Mouse (Mus musculus) kidney, embryonic 16.5 days (tissue): ENCODE measurements around the gene Itpk1. TPM values are rescaled to one million over a fixed set of nuclear protein-coding genes. Genes with fewer than 3 reads are reported as not detected.
A peak's percentile ranks its signal among the peaks of the same experiment; 100 is the strongest.

Source experiments
- ATAC-seq: fragments of 200-750 bp; cut with Nextera tagmentation; 2 replicates; pipeline ENCODE4 v1.8.0; 2017; ENCODE audit warnings: moderate TSS enrichment; ENCODE audit not compliant: low FRiP score, low TSS enrichment
- H3K27ac ChIP-seq: fragments of 300-500 bp; sonication (generic); 2 replicates; pipeline ENCODE4 v1.5.1; 2014; ENCODE audit warnings: low read length
- H3K27me3 ChIP-seq: fragments of 300-500 bp; sonication (generic); 2 replicates; pipeline ENCODE4 v1.6.1; 2014; ENCODE audit warnings: low read length, control low read depth, mixed read lengths; ENCODE audit not compliant: insufficient read depth
- H3K36me3 ChIP-seq: fragments of 300-500 bp; sonication (generic); 2 replicates; pipeline ENCODE4 v1.6.1; 2014; ENCODE audit warnings: low read length, control low read depth, mixed read lengths; ENCODE audit not compliant: insufficient read depth
- H3K4me1 ChIP-seq: fragments of 300-500 bp; sonication (generic); 2 replicates; pipeline ENCODE4 v1.6.1; 2014; ENCODE audit warnings: low read length, control low read depth, mixed read lengths; ENCODE audit not compliant: insufficient read depth
- H3K4me2 ChIP-seq: fragments of 300-500 bp; sonication (generic); replicated peaks from 2 replicates; pipeline ENCODE4 v1.6.1; 2014; ENCODE audit warnings: low read depth, low read length
- H3K4me3 ChIP-seq: fragments of 300-500 bp; sonication (generic); 2 replicates; pipeline ENCODE4 v1.5.1; 2014; ENCODE audit warnings: mild to moderate bottlenecking, low read length
- H3K9ac ChIP-seq: fragments of 300-500 bp; sonication (generic); replicated peaks from 2 replicates; pipeline ENCODE4 v1.6.1; 2014; ENCODE audit warnings: low read length
- H3K9me3 ChIP-seq: fragments of 300-500 bp; sonication (generic); 2 replicates; pipeline ENCODE4 v1.6.1; 2016; ENCODE audit warnings: low read length, control low read depth
- WGBS: fragments of 180-500 bp; shearing (Covaris S2); extraction: QIAGEN DNeasy Blood & Tissue Kit; methylation state at CpG from one replicate; pipeline ENCODE4 v1.1.7; 2014; 5-methylcytosine and 5-hydroxymethylcytosine counted together
- polyA plus RNA-seq: library from polyadenylated mRNA; unstranded; fragments of >200 nt; fragmentation: Nextera tagmentation; extraction: Ambion mirVana; gene quantifications from 2 replicates; pipeline ENCODE4 v1.2.1, GENCODE M21; 2015

The Itpk1 gene
- polyA plus RNA-seq, 1 experiment from 2014 or later = 23.9 TPM

- no peak overlapping the region for H3K4me3 ChIP-seq
- peaks cover 6% of the 10 kb centered on the region; the same call in 1 of the 2 replicates for H3K9me3 ChIP-seq
- H3K4me1 ChIP-seq = peaks cover 88% of the 10 kb centered on the region
- WGBS = 7% methylated on average over 4 of the region's 4 CpGs
- H3K4me2 ChIP-seq = no peak overlapping the region
- ATAC-seq = peak; percentile 66; the same call in 1 of the 2 replicates
- H3K9ac ChIP-seq = no peak overlapping the region
- no peaks in the 10 kb centered on the region for H3K27me3 ChIP-seq
- peak overlapping the region; percentile 54 for H3K27ac ChIP-seq
- no peaks in the 10 kb centered on the region; the same call in 1 of the 2 replicates for H3K36me3 ChIP-seq
These were observed 107.3 kb downstream of the Itpk1 start for GRCm38 (mm10) chr12:102597466-102597865.

DNA sequence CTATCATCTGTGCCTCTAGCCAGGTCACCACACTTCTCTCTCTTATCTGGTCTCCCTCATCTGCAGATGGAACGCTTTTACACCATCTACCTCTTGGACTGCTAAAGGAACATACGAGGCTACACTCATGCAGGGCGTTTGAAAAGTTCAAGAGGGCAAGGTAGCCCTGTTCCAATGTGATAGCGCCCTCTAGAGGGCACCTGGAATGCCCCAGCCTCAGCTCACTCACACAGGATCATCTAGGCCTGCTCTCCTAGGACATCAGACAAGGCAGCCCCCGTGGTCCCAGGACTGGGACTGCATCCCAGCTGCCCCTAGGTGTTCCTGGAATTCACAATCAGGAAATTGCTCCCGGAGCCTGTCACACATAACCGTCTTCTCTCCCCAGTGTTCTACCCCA lies 108.3 kb downstream of the Itpk1 start:
- ATAC-seq = no peak
- 70% methylated on average over 7 of the region's 7 CpGs for WGBS
- Histone ChIP-seq H3K9me3 (peaks cover 6% of the 10 kb centered on the region; the same call in 1 of the 2 replicates), H3K4me1 (peaks cover 79% of the 10 kb centered on the region), H3K27me3 (no peaks in the 10 kb centered on the region), H3K4me2 (no peak overlapping the region), H3K9ac (no peak overlapping the region), H3K36me3 (no peaks in the 10 kb centered on the region; the same call in 1 of the 2 replicates), H3K4me3 (no peak overlapping the region), H3K27ac (peak overlapping the region; percentile 54; the same call in 1 of the 2 replicates)

GRCm38 (mm10) chr12:102594627-102595026 lies 110.1 kb downstream of the Itpk1 start:
- WGBS = 39% methylated on average over 9 of the region's 9 CpGs
- H3K36me3 ChIP-seq = no peaks in the 10 kb centered on the region; the same call in 1 of the 2 replicates
- peaks cover 6% of the 10 kb centered on the region; the same call in 1 of the 2 replicates for H3K9me3 ChIP-seq
- H3K4me2 ChIP-seq = no peak overlapping the region
- peaks cover 69% of the 10 kb centered on the region for H3K4me1 ChIP-seq
- peak overlapping the region; percentile 49; the same call in 1 of the 2 replicates for H3K27ac ChIP-seq
- no peak overlapping the region for H3K4me3 ChIP-seq
- no peak overlapping the region for H3K9ac ChIP-seq
- ATAC-seq = peak; percentile 47
- H3K27me3 ChIP-seq = no peaks in the 10 kb centered on the region

GRCm38 (mm10) chr12:102593699-102594098 lies 111.0 kb downstream of the Itpk1 start:
- peak overlapping the region; percentile 61; the same call in 1 of the 2 replicates for H3K27ac ChIP-seq
- H3K36me3 ChIP-seq = no peaks in the 10 kb centered on the region; the same call in 1 of the 2 replicates
- 0 out of 2 replicates have a peak, but pooled peaks have one; percentile 1 for ATAC-seq
- H3K4me3 ChIP-seq = no peak overlapping the region
- 48% methylated on average over 9 of the region's 9 CpGs for WGBS
- H3K9ac ChIP-seq = no peak overlapping the region
- no peaks in the 10 kb centered on the region for H3K27me3 ChIP-seq
- H3K4me2 ChIP-seq = no peak overlapping the region
- peaks cover 60% of the 10 kb centered on the region for H3K4me1 ChIP-seq
- H3K9me3 ChIP-seq = peaks cover 5% of the 10 kb centered on the region; the same call in 1 of the 2 replicates

DNA sequence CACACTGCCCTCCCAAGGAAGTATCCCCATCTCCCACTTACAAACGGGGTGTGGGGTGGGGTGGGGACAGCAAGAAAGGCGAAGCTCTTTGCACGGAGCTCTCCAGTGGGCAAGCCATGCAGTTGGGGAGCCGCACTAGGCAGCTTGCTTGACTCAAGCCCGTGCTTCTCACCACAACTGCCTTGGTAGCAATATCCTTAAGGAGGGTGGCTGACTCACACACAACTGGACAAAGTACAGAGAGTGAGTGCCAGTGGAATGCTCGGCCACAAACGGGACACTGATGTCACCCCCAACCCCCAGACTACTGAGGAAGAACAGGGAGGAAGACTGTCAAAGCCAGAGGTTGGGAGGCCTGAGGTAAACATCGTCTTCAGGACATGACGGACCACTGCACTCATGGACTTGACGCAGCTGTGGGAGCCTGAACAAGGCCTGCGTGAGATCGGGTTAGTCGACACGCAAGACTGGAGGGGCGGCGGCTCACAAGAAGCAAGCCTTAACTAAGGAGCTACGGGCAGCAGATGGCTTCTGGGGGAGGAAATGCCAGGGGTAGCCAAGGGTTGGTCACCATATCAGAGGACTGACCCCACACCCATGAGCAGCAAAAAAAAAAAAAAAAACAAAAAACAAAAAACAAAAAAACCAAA lies 113.9 kb downstream of the Itpk1 start:
- Histone ChIP-seq H3K4me3 (no peak overlapping the region), H3K36me3 (no peaks in the 10 kb centered on the region), H3K9ac (no peak overlapping the region), H3K4me1 (peaks cover 37% of the 10 kb centered on the region), H3K9me3 (no peaks in the 10 kb centered on the region), H3K27ac (0 out of 2 replicates have a peak overlapping the region, but pooled peaks have one; percentile 15), H3K27me3 (no peaks in the 10 kb centered on the region), H3K4me2 (no peak overlapping the region)
- WGBS = 53% methylated on average over 17 of the region's 17 CpGs
- 0 out of 2 replicates have a peak, but pooled peaks have one; percentile 21 for ATAC-seq

GRCm38 (mm10) chr12:102587106-102587505 lies 117.6 kb downstream of the Itpk1 start:
- no peak overlapping the region for H3K4me3 ChIP-seq
- WGBS = 83% methylated on average over 8 of the region's 8 CpGs
- no peaks in the 10 kb centered on the region for H3K27me3 ChIP-seq
- H3K36me3 ChIP-seq = peaks cover 13% of the 10 kb centered on the region; the same call in 1 of the 2 replicates
- no peak for ATAC-seq
- H3K9me3 ChIP-seq = no peaks in the 10 kb centered on the region
- H3K27ac ChIP-seq = no peak overlapping the region
- H3K4me1 ChIP-seq = peaks cover 8% of the 10 kb centered on the region
- no peak overlapping the region for H3K9ac ChIP-seq
- H3K4me2 ChIP-seq = no peak overlapping the region

- H3K9ac ChIP-seq = no peak overlapping the region
- peaks cover 13% of the 10 kb centered on the region; the same call in 1 of the 2 replicates for H3K36me3 ChIP-seq
- H3K27ac ChIP-seq = no peak overlapping the region
- H3K9me3 ChIP-seq = no peaks in the 10 kb centered on the region
- no peak overlapping the region for H3K4me3 ChIP-seq
- no peak for ATAC-seq
- H3K4me1 ChIP-seq = peaks cover 8% of the 10 kb centered on the region
- WGBS = 81% methylated on average over 9 of the region's 9 CpGs
- H3K27me3 ChIP-seq = no peaks in the 10 kb centered on the region
- H3K4me2 ChIP-seq = no peak overlapping the region
These were observed 118.3 kb downstream of the Itpk1 start for GRCm38 (mm10) chr12:102586286-102586881.

DNA sequence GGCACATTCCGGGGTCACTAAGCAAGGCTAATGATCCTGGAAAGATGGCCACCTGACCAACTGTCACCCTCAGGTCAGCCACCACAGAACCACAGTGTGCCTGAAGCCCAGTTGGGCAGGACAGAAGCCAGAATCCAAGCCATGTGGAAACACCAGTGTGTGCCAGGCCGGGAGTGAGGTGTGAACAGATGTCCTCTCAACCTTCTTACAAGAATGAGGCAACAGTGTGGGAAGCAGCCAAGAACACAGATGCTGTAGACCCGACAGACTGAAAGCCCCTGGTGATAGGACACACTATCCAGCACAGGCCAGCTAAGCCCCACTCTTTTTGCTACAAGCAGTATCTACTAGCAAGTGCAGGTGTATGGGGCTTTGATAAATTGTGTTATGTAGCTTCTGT lies 119.3 kb downstream of the Itpk1 start:
- 85% methylated on average over 3 of the region's 3 CpGs for WGBS
- Histone ChIP-seq H3K4me3 (no peak overlapping the region), H3K9ac (no peak overlapping the region), H3K27ac (no peak overlapping the region), H3K4me1 (no peaks in the 10 kb centered on the region), H3K27me3 (no peaks in the 10 kb centered on the region), H3K4me2 (no peak overlapping the region), H3K36me3 (peaks cover 13% of the 10 kb centered on the region; the same call in 1 of the 2 replicates), H3K9me3 (no peaks in the 10 kb centered on the region)
- no peak for ATAC-seq

- WGBS = 68% methylated on average over 11 of the region's 11 CpGs
- H3K27me3 ChIP-seq = no peaks in the 10 kb centered on the region
- H3K27ac ChIP-seq = no peak overlapping the region
These were observed 122.3 kb downstream of the Itpk1 start for GRCm38 (mm10) chr12:102582441-102582840.

More at GRCm38 (mm10) chr12:102582441-102582840, 122.3 kb downstream of the Itpk1 start:
- Histone ChIP-seq H3K4me1 (no peaks in the 10 kb centered on the region), H3K36me3 (peaks cover 19% of the 10 kb centered on the region; the same call in 1 of the 2 replicates), H3K4me3 (no peak overlapping the region), H3K9me3 (no peaks in the 10 kb centered on the region), H3K9ac (no peak overlapping the region), H3K4me2 (no peak overlapping the region)
- ATAC-seq = no peak
